8 mouse cellular contexts compared by ENCODE assay signal in genomic region chr11:93884901-93885571, GRCm38 (mm10). TPM values are rescaled to one million over a fixed set of nuclear protein-coding genes. Genes with fewer than 3 reads are reported as not detected.
A peak's percentile ranks its signal among the peaks of the same experiment; 100 is the strongest.
DNase-seq lines count a peak whose midpoint lies in the region; ATAC-seq lines count a peak whose summit lies in the region.

No protein-coding gene starts in this region.

- no peaks in the 10 kb centered on the region for H3K27me3 ChIP-seq in erythroblast, embryonic 14.5 days (ENCODE audit: control insufficient read depth)
- no peaks in the 10 kb centered on the region for H3K27me3 ChIP-seq in heart, embryonic 15.5 days
- H3K27me3 ChIP-seq in neural tube, embryonic 15.5 days (replicated peaks), result no peaks in the 10 kb centered on the region

- peak overlapping the region; percentile 93 for H3K4me2 ChIP-seq in heart, embryonic 15.5 days
- peak overlapping the region; percentile 95 for H3K4me2 ChIP-seq in neural tube, embryonic 15.5 days

- H3K9me3 ChIP-seq in erythroblast, embryonic 14.5 days (ENCODE audit: control insufficient read depth, low read length), result no peaks in the 10 kb centered on the region
- no peaks in the 10 kb centered on the region for H3K9me3 ChIP-seq in heart, embryonic 15.5 days (replicated peaks)
- no peaks in the 10 kb centered on the region for H3K9me3 ChIP-seq in neural tube, embryonic 15.5 days (replicated peaks)

- H3K9ac ChIP-seq in heart, embryonic 15.5 days, result peak overlapping the region; percentile 98
- H3K9ac ChIP-seq in neural tube, embryonic 15.5 days (replicated peaks), result peak overlapping the region; percentile 90

- WGBS in heart, embryonic 15.5 days, result under 1% methylated on average over 80 of the region's 81 CpGs
- WGBS in neural tube, embryonic 15.5 days, result under 1% methylated on average over 78 of the region's 81 CpGs

- peak overlapping the region; percentile 95 for H3K4me3 ChIP-seq in erythroblast, embryonic 14.5 days (replicated peaks)
- peak overlapping the region; percentile 100 for H3K4me3 ChIP-seq in heart, embryonic 15.5 days
- peak overlapping the region; percentile 99 for H3K4me3 ChIP-seq in neural tube, embryonic 15.5 days (replicated peaks)

- peak; percentile 74 for DNase-seq in ES-CJ7 (ENCODE audit: low read depth, low spot score)
- DNase-seq in brain, embryonic 18.5 days (ENCODE audit: low read depth, low spot score), result peak; percentile 8
- DNase-seq in kidney, postnatal 36 days, result peak; percentile 65 to 82
- DNase-seq in lung, adult 18-20 months, result peak; percentile 66 to 67
- DNase-seq in thymus, postnatal 10 days (ENCODE audit: low spot score in 2 of 2), result peak; percentile 64 to 68

- ATAC-seq in heart, embryonic 15.5 days (replicated peaks; ENCODE audit: insufficient number of reproducible peaks, insufficient read depth, low FRiP score, low read depth), result peak; percentile 60
- ATAC-seq in neural tube, embryonic 15.5 days (ENCODE audit: low FRiP score), result peak; percentile 58

- H3K36me3 ChIP-seq in erythroblast, embryonic 14.5 days (ENCODE audit: control insufficient read depth), result peaks cover 33% of the 10 kb centered on the region
- H3K36me3 ChIP-seq in heart, embryonic 15.5 days, result peaks cover 11% of the 10 kb centered on the region
- peaks cover 9% of the 10 kb centered on the region for H3K36me3 ChIP-seq in neural tube, embryonic 15.5 days

- peak overlapping the region; percentile 97 for H3K27ac ChIP-seq in heart, embryonic 15.5 days
- H3K27ac ChIP-seq in neural tube, embryonic 15.5 days (replicated peaks), result peak overlapping the region; percentile 98

- peaks cover 40% of the 10 kb centered on the region for H3K4me1 ChIP-seq in erythroblast, embryonic 14.5 days (ENCODE audit: control insufficient read depth)
- peaks cover 24% of the 10 kb centered on the region for H3K4me1 ChIP-seq in heart, embryonic 15.5 days (replicated peaks)
- peaks cover 42% of the 10 kb centered on the region for H3K4me1 ChIP-seq in neural tube, embryonic 15.5 days

RNA-seq across cellular contexts. Expression of gene Utp18, which starts 0.5 kb away (rescaled TPM):
- polyA plus RNA-seq in erythroblast, embryonic 14.5 days (2012), result 1.0 and 1.2 TPM in 2 replicates
- 15.8 and 17.0 TPM in 2 replicates for polyA plus RNA-seq in heart, embryonic 15.5 days (2015; fragmentation: Nextera tagmentation; extraction: Ambion mirVana)
- polyA plus RNA-seq in neural tube, embryonic 15.5 days (2015; fragmentation: Nextera tagmentation; extraction: Ambion mirVana), result 29.2 and 30.5 TPM in 2 replicates

RNA-seq across cellular contexts. Expression of gene Mbtd1, which starts 0.6 kb away (rescaled TPM):
- polyA plus RNA-seq in erythroblast, embryonic 14.5 days (2012), result 0.09 and 0.13 TPM in 2 replicates
- 17.2 and 19.3 TPM in 2 replicates for polyA plus RNA-seq in heart, embryonic 15.5 days (2015; fragmentation: Nextera tagmentation; extraction: Ambion mirVana)
- polyA plus RNA-seq in neural tube, embryonic 15.5 days (2015; fragmentation: Nextera tagmentation; extraction: Ambion mirVana), result 18.9 and 24.6 TPM in 2 replicates

Comparison
In these comparisons a context has a peak if more than half of its experiments do, and no peak if none do; other contexts are left out.
1. Peak in every context shown above with its lines: DNase-seq, ATAC-seq, H3K4me3 ChIP-seq and H3K27ac ChIP-seq.
2. DNase-seq: peak in every context shown above with its lines; median percentile 74 in ES-CJ7; 74 in kidney, postnatal 36 days; 66 in lung, adult 18-20 months; 66 in thymus, postnatal 10 days; 8 in brain, embryonic 18.5 days.
3. RNA of gene Mbtd1, which starts 0.6 kb away (polyA plus RNA-seq): 18.9 to 24.6 TPM in neural tube, embryonic 15.5 days and 17.2 to 19.3 TPM in heart, embryonic 15.5 days; 0.09 to 0.13 TPM in erythroblast, embryonic 14.5 days; every median in the first group is over 10 times any median in the second.